Mouse (Mus musculus) hindbrain, postnatal 0 days (tissue): ENCODE results near the gene Tmem200b. TPM values are rescaled to one million over a fixed set of nuclear protein-coding genes. Genes with fewer than 3 reads are reported as not detected.

Experiments used
- ATAC-seq: fragments of 200-750 bp; cut with Nextera tagmentation; 2 replicates; pipeline ENCODE4 v1.8.0; 2017; ENCODE audit warnings: mild to moderate bottlenecking, moderate TSS enrichment, moderate library complexity
- DNase-seq: peaks from one replicate; pipeline ENCODE4 v3.0.0-alpha.2; 2015; ENCODE audit warnings: low spot score
- H3K27ac ChIP-seq: fragments of 300-500 bp; sonication (generic); 2 replicates; pipeline ENCODE4 v1.5.1; 2014; ENCODE audit warnings: mild to moderate bottlenecking
- H3K27me3 ChIP-seq: fragments of 300-500 bp; sonication (generic); 2 replicates; pipeline ENCODE4 v1.6.1; 2014; ENCODE audit warnings: low read length, mixed read lengths; ENCODE audit not compliant: insufficient read depth
- H3K36me3 ChIP-seq: fragments of 300-500 bp; sonication (generic); 2 replicates; pipeline ENCODE4 v1.6.1; 2014; ENCODE audit warnings: low read length, mixed read lengths; ENCODE audit not compliant: insufficient read depth
- H3K4me1 ChIP-seq: fragments of 300-500 bp; sonication (generic); 2 replicates; pipeline ENCODE4 v1.6.1; 2014; ENCODE audit warnings: antibody characterized with exemption, low read length, mixed read lengths; ENCODE audit not compliant: insufficient read depth
- H3K4me2 ChIP-seq: fragments of 300-500 bp; sonication (generic); 2 replicates; pipeline ENCODE4 v1.6.1; 2014; ENCODE audit warnings: low read depth, mild to moderate bottlenecking, low read length, moderate library complexity, mixed read lengths
- H3K4me3 ChIP-seq: fragments of 300-500 bp; sonication (generic); 2 replicates; pipeline ENCODE4 v1.5.1; 2014; ENCODE audit warnings: low read length
- H3K9ac ChIP-seq: fragments of 300-500 bp; sonication (generic); replicated peaks from 2 replicates; pipeline ENCODE4 v1.6.1; 2014; ENCODE audit warnings: mild to moderate bottlenecking, low read length, moderate library complexity, mixed read lengths
- H3K9me3 ChIP-seq: fragments of 300-500 bp; sonication (generic); 2 replicates; pipeline ENCODE4 v1.6.1; 2016; ENCODE audit warnings: low read length, mixed read lengths
- CTCF ChIP-seq: IDR thresholded peaks from 2 replicates; pipeline ENCODE4 v1.5.1; 2016; ENCODE audit warnings: antibody characterized with exemption, control low read depth, low read depth
- WGBS: fragments of 180-500 bp; shearing (Covaris S2); extraction: QIAGEN DNeasy Blood & Tissue Kit; methylation state at CpG from one replicate; pipeline ENCODE4 v1.1.7; 2014; 5-methylcytosine and 5-hydroxymethylcytosine counted together
- polyA plus RNA-seq: library from polyadenylated mRNA; unstranded; fragments of >200 nt; fragmentation: Nextera tagmentation; extraction: Ambion mirVana; gene quantifications from 2 replicates; pipeline ENCODE4 v1.2.1, GENCODE M21; 2015
- total RNA-seq: library from RNA; depleted of rRNA; stranded (reverse); fragments of >200 nt; gene quantifications from 2 replicates; pipeline ENCODE4 v1.2.3, GENCODE M21; 2014

Tmem200b gene
- total and polyA plus RNA-seq, 2 experiments from 2014 or later = 0.48 to 3.2 TPM

- ATAC-seq (no peak), DNase-seq (no peak)
- peak overlapping the region; percentile 67 for H3K4me2 ChIP-seq
- peaks cover 49% of the 10 kb centered on the region for H3K27me3 ChIP-seq
- H3K4me1 ChIP-seq = peaks cover 5% of the 10 kb centered on the region; the same call in 1 of the 2 replicates
- no peak overlapping the region for H3K27ac ChIP-seq
- peak overlapping the region; percentile 48 for H3K4me3 ChIP-seq
- 10% methylated on average over 38 of the region's 51 CpGs for WGBS
- H3K9ac ChIP-seq = no peak overlapping the region
- H3K9me3 ChIP-seq = no peaks in the 10 kb centered on the region
- TF ChIP-seq CTCF = no peak
- H3K36me3 ChIP-seq = peaks cover 11% of the 10 kb centered on the region; the same call in 1 of the 2 replicates
Observed at GRCm38 (mm10) chr4:131920141-131920594, 1.4 kb upstream of the Tmem200b start.

- Histone ChIP-seq H3K4me3 (peak overlapping the region; percentile 48), H3K4me1 (no peaks in the 10 kb centered on the region; the same call in 1 of the 2 replicates), H3K27me3 (peaks cover 46% of the 10 kb centered on the region), H3K27ac (no peak overlapping the region), H3K9me3 (no peaks in the 10 kb centered on the region), H3K36me3 (peaks cover 15% of the 10 kb centered on the region; the same call in 1 of the 2 replicates), H3K9ac (peak overlapping the region; percentile 53), H3K4me2 (peak overlapping the region; percentile 67)
- 2% methylated on average over 72 of the region's 76 CpGs for WGBS
- TF ChIP-seq CTCF = no peak
- DNase-seq (no peak), ATAC-seq (peak; percentile 12; the same call in 1 of the 2 replicates)
Observed at GRCm38 (mm10) chr4:131920595-131921351, 798 bp upstream of the Tmem200b start.

GRCm38 (mm10) chr4:131922404-131922803 lies 833 bp downstream of the Tmem200b start:
- Histone ChIP-seq H3K27me3 (peaks cover 40% of the 10 kb centered on the region), H3K4me3 (peak overlapping the region; percentile 48), H3K27ac (no peak overlapping the region), H3K4me2 (peak overlapping the region; percentile 67), H3K36me3 (peaks cover 15% of the 10 kb centered on the region; the same call in 1 of the 2 replicates), H3K4me1 (no peaks in the 10 kb centered on the region; the same call in 1 of the 2 replicates), H3K9ac (peak overlapping the region; percentile 53; the same call in 1 of the 2 replicates), H3K9me3 (no peaks in the 10 kb centered on the region)
- DNase-seq (no peak), ATAC-seq (no peak)
- no peak for TF ChIP-seq CTCF
- 59% methylated on average over 15 of the region's 15 CpGs for WGBS

- Histone ChIP-seq H3K4me2 (no peak overlapping the region), H3K4me3 (no peak overlapping the region), H3K9ac (no peak overlapping the region), H3K4me1 (no peaks in the 10 kb centered on the region; the same call in 1 of the 2 replicates), H3K36me3 (peaks cover 26% of the 10 kb centered on the region; the same call in 1 of the 2 replicates), H3K9me3 (no peaks in the 10 kb centered on the region), H3K27ac (no peak overlapping the region), H3K27me3 (peaks cover 25% of the 10 kb centered on the region)
- ATAC-seq = no peak
- 47% methylated on average over 6 of the region's 6 CpGs for WGBS
- peak; percentile 38 for DNase-seq
- TF ChIP-seq CTCF = no peak
Observed at GRCm38 (mm10) chr4:131924096-131924810, 2.7 kb downstream of the Tmem200b start.

- H3K9me3 ChIP-seq = no peaks in the 10 kb centered on the region
- no peaks in the 10 kb centered on the region for H3K27me3 ChIP-seq
- WGBS = 90% methylated on average over 6 of the region's 6 CpGs
- no peak overlapping the region for H3K9ac ChIP-seq
- TF ChIP-seq CTCF = no peak
- H3K4me2 ChIP-seq = no peak overlapping the region
- H3K36me3 ChIP-seq = peaks cover 40% of the 10 kb centered on the region; the same call in 1 of the 2 replicates
- H3K4me3 ChIP-seq = no peak overlapping the region
- ATAC-seq (no peak), DNase-seq (no peak)
- H3K27ac ChIP-seq = no peak overlapping the region
- no peaks in the 10 kb centered on the region; the same call in 1 of the 2 replicates for H3K4me1 ChIP-seq
Observed at GRCm38 (mm10) chr4:131929146-131929545, 7.6 kb downstream of the Tmem200b start.

GRCm38 (mm10) chr4:131939459-131939858 lies 17.9 kb downstream of the Tmem200b start:
- Histone ChIP-seq H3K9me3 (no peaks in the 10 kb centered on the region), H3K9ac (no peak overlapping the region), H3K27ac (no peak overlapping the region), H3K4me1 (no peaks in the 10 kb centered on the region), H3K4me3 (no peak overlapping the region), H3K4me2 (no peak overlapping the region), H3K36me3 (peaks cover 10% of the 10 kb centered on the region; the same call in 1 of the 2 replicates), H3K27me3 (no peaks in the 10 kb centered on the region)
- no peak for TF ChIP-seq CTCF
- ATAC-seq = no peak
- no peak for DNase-seq
- WGBS = 72% methylated on average over 2 of the region's 2 CpGs
